Mouse (Mus musculus) ES-Bruce4 (cell line): ENCODE measurements at regions not wholly inside any gene's neighbourhood (a gene's known extent, or its start where the extent isn't known, plus 50 kb on each side); places are given as distances from the start of the nearest gene placed in this dataset.

ENCODE experiments used
- CTCF ChIP-seq: IDR thresholded peaks from one replicate; pipeline ENCODE4 v1.8.1; 2011; ENCODE audit warnings: low read depth, low read length
- POLR2A ChIP-seq: IDR thresholded peaks from one replicate; pipeline ENCODE4 v1.8.1; 2011; ENCODE audit warnings: low read length; ENCODE audit not compliant: insufficient read depth

GRCm38 (mm10) chr1:105188920-105189266 lies 167.6 kb downstream of the Rnf152 start:
- TF ChIP-seq CTCF (no peak), POLR2A (no peak)
